Mouse (Mus musculus) G1E (cell line): ENCODE data around the gene Cnnm3. TPM values are rescaled to one million over a fixed set of nuclear protein-coding genes. Genes with fewer than 3 reads are reported as not detected.

Experiments used
- ATAC-seq: 2 replicates; pipeline ENCODE4 v1.8.0; 2016; ENCODE audit warnings: mild to moderate bottlenecking; ENCODE audit not compliant: insufficient number of reproducible peaks, poor library complexity, low FRiP score, severe bottlenecking; ENCODE audit errors: extremely low read depth
- DNase-seq: peaks from one replicate; pipeline ENCODE4 v3.0.0; 2012; ENCODE audit warnings: low spot score
- H3K27me3 ChIP-seq: 2 replicates; pipeline ENCODE4 v1.6.1; 2012; ENCODE audit warnings: mild to moderate bottlenecking, low read length, inconsistent platforms; ENCODE audit not compliant: insufficient read depth
- H3K36me3 ChIP-seq: replicated peaks from 2 replicates; pipeline ENCODE3; 2012; ENCODE audit warnings: mild to moderate bottlenecking, inconsistent platforms
- H3K4me1 ChIP-seq: 2 replicates; pipeline ENCODE4 v1.6.1; 2012; ENCODE audit warnings: low read depth, low read length, inconsistent platforms, mixed read lengths; ENCODE audit not compliant: insufficient read depth
- H3K4me3 ChIP-seq: 2 replicates; pipeline ENCODE4 v1.5.1; 2012; ENCODE audit warnings: low read depth, mild to moderate bottlenecking, inconsistent platforms, low read length, moderate library complexity, mixed read lengths
- H3K9me3 ChIP-seq: replicated peaks from 2 replicates; pipeline ENCODE4 v1.6.1; 2012; ENCODE audit warnings: inconsistent platforms
- CTCF ChIP-seq: IDR thresholded peaks from 2 replicates; pipeline ENCODE4 v1.5.1; 2012; ENCODE audit warnings: low read depth, low read length, inconsistent platforms, mixed read lengths
- GATA1 ChIP-seq: IDR thresholded peaks from 2 replicates; pipeline ENCODE4 v1.6.1; 2012; ENCODE audit warnings: borderline replicate concordance, low read length, inconsistent platforms, mixed read lengths
- GATA2 ChIP-seq: IDR thresholded peaks from 2 replicates; pipeline ENCODE4 v1.6.1; 2012; ENCODE audit warnings: low read depth, low read length, inconsistent platforms, borderline replicate concordance
- POLR2AphosphoS5 ChIP-seq: IDR thresholded peaks from 2 replicates; pipeline ENCODE4 v1.6.1; 2012; ENCODE audit warnings: low read depth, low read length, inconsistent platforms; ENCODE audit not compliant: insufficient replicate concordance
- TAL1 ChIP-seq: conservative IDR thresholded peaks from 2 replicates; pipeline ENCODE4 v1.6.1; 2012; ENCODE audit warnings: low read depth, low read length, inconsistent platforms, mixed read lengths
- polyA plus RNA-seq: library from polyadenylated mRNA; stranded (reverse); fragments of >175 nt; gene quantifications from 2 replicates; pipeline ENCODE4 v1.2.3, GENCODE M21; 2012
- total RNA-seq, 2 experiments: library from RNA; stranded (forward) in 1 of 2; stranded (reverse) in 1 of 2; fragments of 200-1000 nt in 1 of 2; fragments of >200 nt in 1 of 2; fragmentation: Nextera tagmentation in 1 of 2; gene quantifications; 2 replicates each; pipeline ENCODE4 v1.2.3; 2014 to 2017

Cnnm3 gene
- total and polyA plus RNA-seq, 3 experiments, result 7.5 to 39.0 (median 28.2) TPM

DNA sequence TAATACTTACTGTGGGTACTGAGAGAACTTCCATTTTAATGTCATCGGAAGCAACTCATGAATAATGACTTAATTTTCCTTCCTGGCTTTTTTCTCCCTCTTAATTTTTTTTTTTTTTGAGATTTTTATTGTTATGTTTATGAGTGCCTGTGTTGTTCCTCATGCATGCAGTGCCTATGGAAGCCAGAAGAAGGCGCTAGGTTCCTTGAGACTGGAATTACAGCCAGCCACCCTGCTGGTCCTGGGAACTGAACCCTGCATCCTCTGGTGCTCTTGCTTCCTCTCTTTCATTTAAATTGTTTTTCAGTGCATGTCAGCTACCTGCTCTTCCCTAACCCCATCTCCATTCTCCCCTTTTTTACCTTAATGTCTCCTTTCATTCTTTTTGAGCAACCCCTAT lies 2.1 kb downstream of the Cnnm3 start:
- no peak for ATAC-seq
- no peaks in the 10 kb centered on the region for H3K9me3 ChIP-seq
- H3K4me1 ChIP-seq, result peaks cover 58% of the 10 kb centered on the region
- TF ChIP-seq CTCF (peak; percentile 47), TAL1 (no peak)
- H3K27me3 ChIP-seq, result no peaks in the 10 kb centered on the region
- peaks cover 52% of the 10 kb centered on the region for H3K36me3 ChIP-seq
- H3K4me3 ChIP-seq, result no peak overlapping the region; the same call in 1 of the 2 replicates
- DNase-seq, result no peak

GRCm38 (mm10) chr1:36518259-36518658 lies 6.6 kb downstream of the Cnnm3 start:
- no peaks in the 10 kb centered on the region for H3K9me3 ChIP-seq
- TF ChIP-seq TAL1 (no peak), CTCF (no peak), GATA1 (no peak), POLR2AphosphoS5 (no peak), GATA2 (no peak)
- H3K4me3 ChIP-seq, result no peak overlapping the region
- ATAC-seq, result no peak
- peaks cover 49% of the 10 kb centered on the region for H3K4me1 ChIP-seq
- no peaks in the 10 kb centered on the region for H3K27me3 ChIP-seq
- H3K36me3 ChIP-seq, result peaks cover 93% of the 10 kb centered on the region
- no peak for DNase-seq

- no peak for TF ChIP-seq CTCF
- TF ChIP-seq GATA2, result no peak
- no peak for TF ChIP-seq TAL1
- no peak for TF ChIP-seq GATA1
- no peak for TF ChIP-seq POLR2AphosphoS5
- no peak for DNase-seq
- ATAC-seq, result no peak
- Histone ChIP-seq H3K36me3 (peaks cover 98% of the 10 kb centered on the region), H3K4me3 (no peak overlapping the region), H3K4me1 (peaks cover 37% of the 10 kb centered on the region), H3K27me3 (no peaks in the 10 kb centered on the region), H3K9me3 (no peaks in the 10 kb centered on the region)
These were observed 8.0 kb downstream of the Cnnm3 start for GRCm38 (mm10) chr1:36519626-36520025.

DNA sequence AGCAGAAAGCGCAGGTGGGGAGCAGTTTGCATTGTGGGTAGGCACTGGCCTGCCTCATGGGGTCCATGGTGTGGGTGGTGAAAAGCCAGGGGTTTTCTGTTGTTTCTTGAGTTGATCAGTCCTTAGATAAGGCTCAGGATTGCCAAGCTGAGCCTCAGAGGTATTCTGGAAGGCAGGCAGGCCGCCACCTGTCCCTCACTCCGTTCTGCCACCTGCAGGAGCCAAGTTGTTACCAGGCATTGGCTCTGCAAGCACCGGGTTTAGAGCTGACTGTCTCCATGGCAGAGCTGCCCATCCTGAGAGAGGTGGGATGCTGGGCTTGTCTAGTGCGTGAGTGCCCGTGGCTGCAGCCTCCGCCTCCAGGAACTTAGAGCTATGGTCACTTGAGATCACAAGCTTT lies 10.5 kb downstream of the Cnnm3 start:
- peaks cover 16% of the 10 kb centered on the region; the same call in 1 of the 2 replicates for H3K4me1 ChIP-seq
- H3K9me3 ChIP-seq, result no peaks in the 10 kb centered on the region
- DNase-seq, result no peak
- no peak for ATAC-seq
- TF ChIP-seq TAL1 (no peak), CTCF (no peak), POLR2AphosphoS5 (no peak), GATA2 (no peak)
- H3K4me3 ChIP-seq, result no peak overlapping the region
- H3K36me3 ChIP-seq, result peaks cover 100% of the 10 kb centered on the region
- H3K27me3 ChIP-seq, result no peaks in the 10 kb centered on the region

GRCm38 (mm10) chr1:36523332-36524013 lies 11.8 kb downstream of the Cnnm3 start:
- H3K4me1 ChIP-seq, result 0 out of 2 replicates have a peak, but pooled peaks cover 9% of the 10 kb centered on the region
- DNase-seq, result no peak

GRCm38 (mm10) chr1:36524058-36524457 lies 12.4 kb downstream of the Cnnm3 start:
- TF ChIP-seq POLR2AphosphoS5, result no peak
- no peak for TF ChIP-seq CTCF
- DNase-seq (no peak), ATAC-seq (no peak)
- Histone ChIP-seq H3K27me3 (no peaks in the 10 kb centered on the region), H3K36me3 (peaks cover 91% of the 10 kb centered on the region), H3K9me3 (no peaks in the 10 kb centered on the region), H3K4me1 (0 out of 2 replicates have a peak, but pooled peaks cover 5% of the 10 kb centered on the region), H3K4me3 (no peak overlapping the region)

More at GRCm38 (mm10) chr1:36523332-36524013, 11.8 kb downstream of the Cnnm3 start:
- Histone ChIP-seq H3K27me3 (no peaks in the 10 kb centered on the region), H3K36me3 (peaks cover 95% of the 10 kb centered on the region), H3K4me3 (no peak overlapping the region), H3K9me3 (no peaks in the 10 kb centered on the region)
- TF ChIP-seq POLR2AphosphoS5, result no peak
- no peak for TF ChIP-seq TAL1
- no peak for TF ChIP-seq GATA1
- no peak for ATAC-seq

- ATAC-seq (no peak), DNase-seq (no peak)
- H3K9me3 ChIP-seq, result no peaks in the 10 kb centered on the region
- H3K4me1 ChIP-seq, result no peaks in the 10 kb centered on the region
- H3K4me3 ChIP-seq, result no peak overlapping the region
- TF ChIP-seq POLR2AphosphoS5 (no peak), GATA2 (no peak), TAL1 (no peak), GATA1 (no peak), CTCF (no peak)
- H3K27me3 ChIP-seq, result no peaks in the 10 kb centered on the region; the same call in 1 of the 2 replicates
- H3K36me3 ChIP-seq, result peaks cover 87% of the 10 kb centered on the region
These were observed 14.1 kb downstream of the Cnnm3 start for GRCm38 (mm10) chr1:36525774-36526173.
